Mouse (Mus musculus) liver, adult 2 months (tissue): ENCODE data around the gene Lrrc2.

Experiments
- CTCF ChIP-seq: fragments of 200-500 bp; IDR thresholded peaks from 2 replicates; pipeline ENCODE4 v1.5.1; 2011; ENCODE audit warnings: low read depth, low read length, control low read depth
- POLR2A ChIP-seq: fragments of 200-500 bp; IDR thresholded peaks from 2 replicates; pipeline ENCODE4 v1.6.1; 2011; ENCODE audit warnings: low read length, control low read depth; ENCODE audit not compliant: insufficient read depth; ENCODE audit errors: extremely low read depth

DNA sequence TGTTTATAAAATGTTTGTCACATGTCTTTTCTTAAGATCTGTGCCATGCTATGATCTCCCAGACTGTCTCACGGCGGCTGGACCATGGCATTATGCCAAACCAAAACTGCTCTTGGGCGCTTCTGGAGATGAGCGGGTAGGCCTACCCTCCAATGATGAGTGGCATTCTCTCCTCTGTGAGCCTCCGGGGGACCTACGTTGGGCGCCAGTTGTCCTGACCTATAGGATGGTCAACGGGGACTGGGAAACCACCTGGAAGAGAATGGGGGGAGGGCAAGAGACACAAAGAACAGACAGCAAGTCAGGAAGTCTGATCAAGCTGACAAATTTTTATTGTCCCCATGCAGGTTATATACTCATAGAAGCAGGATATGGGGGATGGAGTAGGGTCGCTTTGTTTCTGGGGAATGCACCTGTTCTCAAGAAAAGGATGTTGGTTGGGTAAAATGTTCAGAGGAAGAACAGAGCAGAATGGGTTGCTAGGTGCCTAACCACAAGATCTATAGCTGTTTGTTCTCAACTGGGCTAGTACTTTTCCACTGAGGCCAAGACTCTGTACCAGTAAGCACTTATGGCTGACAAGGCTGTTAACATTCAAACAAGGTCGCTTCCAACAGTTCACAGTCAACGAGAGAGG lies 44.0 kb upstream of the Lrrc2 start:
- TF ChIP-seq CTCF, result no peak
- TF ChIP-seq POLR2A, result no peak
